Mouse (Mus musculus) layer of hippocampus, postnatal 36 days (tissue): ENCODE data around the gene Acyp2. TPM values are rescaled to one million over a fixed set of nuclear protein-coding genes. Genes with fewer than 3 reads are reported as not detected.
"Not testable (repeated sequence)": the region's sequence is repeated elsewhere in the genome, so short reads cannot be mapped to it uniquely, and the experiment has no call there.

Experiments
- DNase-seq, 2 experiments: peaks; one replicate each; pipeline ENCODE4 v3.0.0; 2022
- total RNA-seq, 2 experiments: library from RNA; stranded (reverse); gene quantifications; 2 replicates each; pipeline ENCODE4 v1.2.3; 2021

Gene Acyp2
- total RNA-seq, result 10 to 100 TPM; 22.9 to 23.8 TPM

- peak; percentile 83 for DNase-seq
Observed at GRCm38 (mm10) chr11:30649001-30649637, at the start of gene Acyp2. Gene Acyp2 (minus strand): TSS chr11:30649587.

- DNase-seq, result no peak
Observed at GRCm38 (mm10) chr11:30689421-30689820, 40.0 kb upstream of the Acyp2 start.

- DNase-seq, result peak in 1 of 2 experiments; percentile 35
Observed at GRCm38 (mm10) chr11:30676086-30676485, 26.7 kb upstream of the Acyp2 start.

DNA sequence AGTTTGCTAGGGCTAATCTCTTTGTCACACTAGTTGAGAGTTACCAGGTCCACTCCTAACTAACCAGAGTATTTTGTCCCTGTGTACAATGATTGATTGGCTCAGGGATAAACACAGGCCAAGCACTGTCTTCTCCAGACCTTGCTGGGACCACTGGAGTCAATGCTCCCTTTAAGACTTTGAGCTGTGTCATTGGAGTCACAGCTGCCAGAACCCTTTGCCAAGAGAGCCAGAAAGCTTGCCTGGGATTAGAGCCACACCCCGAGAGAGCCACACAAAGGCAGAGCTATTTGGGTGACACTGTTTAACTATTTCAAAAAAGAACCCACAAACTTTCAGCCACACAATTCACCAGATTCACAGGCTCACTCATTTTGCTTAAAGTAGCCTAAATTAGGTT lies 23.3 kb upstream of the Acyp2 start:
- no peak for DNase-seq

DNA sequence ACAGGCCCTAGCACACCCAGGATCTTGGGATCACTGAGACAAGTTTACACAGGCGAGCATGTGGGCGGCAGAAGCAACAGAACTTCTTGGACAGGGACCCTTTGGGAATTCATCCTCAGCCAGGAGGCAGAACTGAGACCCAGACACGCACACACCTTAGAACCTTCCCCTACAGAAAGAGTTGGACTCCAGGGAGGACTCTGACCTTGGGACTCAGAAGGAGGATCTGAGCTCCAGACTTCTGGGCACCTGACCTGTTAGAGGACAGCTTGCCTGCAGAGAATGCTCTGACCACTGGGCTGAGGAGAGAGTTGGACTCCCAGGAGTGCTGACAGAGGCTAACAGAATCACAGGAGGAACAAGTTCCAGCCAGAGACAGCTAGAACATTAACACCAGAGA lies 13.6 kb upstream of the Acyp2 start:
- no peak for DNase-seq

GRCm38 (mm10) chr11:30662591-30662990 lies 13.2 kb upstream of the Acyp2 start:
- no peak for DNase-seq

- peak in 1 of 2 experiments; percentile 35 for DNase-seq
Observed at GRCm38 (mm10) chr11:30657069-30657468, 7.7 kb upstream of the Acyp2 start.

- DNase-seq, result no peak
Observed at GRCm38 (mm10) chr11:30656060-30656459, 6.7 kb upstream of the Acyp2 start.

- no peak for DNase-seq
Observed at GRCm38 (mm10) chr11:30650416-30650815, 1.0 kb upstream of the Acyp2 start.

- DNase-seq, result no peak
Observed at GRCm38 (mm10) chr11:30635674-30636073, 13.7 kb downstream of the Acyp2 start.

- DNase-seq, result no peak
Observed at GRCm38 (mm10) chr11:30630514-30630913, 18.9 kb downstream of the Acyp2 start.

GRCm38 (mm10) chr11:30623218-30623617 lies 26.2 kb downstream of the Acyp2 start:
- DNase-seq, result no peak

GRCm38 (mm10) chr11:30621386-30622363 lies 27.7 kb downstream of the Acyp2 start:
- not testable (repeated sequence) for DNase-seq

DNA sequence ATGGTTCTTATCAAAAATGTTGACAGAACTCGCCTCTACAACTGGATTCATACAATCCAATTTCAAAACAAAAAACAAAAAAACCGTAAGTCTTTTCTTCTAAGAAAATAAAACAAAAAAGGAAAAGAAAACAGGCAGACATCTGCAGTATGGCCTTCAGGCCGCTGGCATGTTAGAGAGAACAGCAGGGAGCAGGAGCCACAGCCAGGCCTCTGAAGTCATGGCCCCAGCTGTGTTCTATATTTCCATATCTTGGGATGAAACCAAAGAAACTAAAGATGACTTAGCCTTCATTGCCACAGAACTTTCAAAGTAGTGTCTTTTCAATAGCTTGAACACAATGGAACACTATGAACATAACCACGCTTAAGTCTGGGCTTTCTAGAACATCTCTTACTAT lies 31.2 kb downstream of the Acyp2 start:
- DNase-seq, result no peak

DNA sequence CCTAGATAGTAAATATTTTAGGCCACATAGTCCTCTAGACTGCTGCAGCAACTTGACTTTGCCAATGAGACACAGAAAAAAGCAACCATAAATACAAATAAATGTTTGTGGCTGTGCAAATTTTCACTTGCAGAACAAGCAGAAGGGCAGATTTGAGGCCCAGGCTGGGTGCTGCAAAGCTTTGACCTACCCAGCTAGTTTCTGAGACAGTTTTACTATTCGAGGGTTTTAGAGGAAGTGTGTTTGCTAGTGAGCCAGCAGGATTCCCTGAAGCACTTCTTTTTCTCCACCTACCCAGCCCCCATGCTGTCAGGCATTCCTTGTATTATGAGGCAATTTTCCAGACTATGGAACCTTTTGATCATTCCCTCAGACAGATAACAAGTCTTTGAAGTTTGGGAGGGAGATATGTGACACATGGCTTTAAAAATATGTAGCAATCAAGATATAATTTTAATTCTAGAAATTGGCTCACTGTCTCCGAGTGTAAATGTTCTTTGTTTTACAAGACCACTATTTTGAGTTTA lies 31.8 kb downstream of the Acyp2 start:
- no peak for DNase-seq

DNA sequence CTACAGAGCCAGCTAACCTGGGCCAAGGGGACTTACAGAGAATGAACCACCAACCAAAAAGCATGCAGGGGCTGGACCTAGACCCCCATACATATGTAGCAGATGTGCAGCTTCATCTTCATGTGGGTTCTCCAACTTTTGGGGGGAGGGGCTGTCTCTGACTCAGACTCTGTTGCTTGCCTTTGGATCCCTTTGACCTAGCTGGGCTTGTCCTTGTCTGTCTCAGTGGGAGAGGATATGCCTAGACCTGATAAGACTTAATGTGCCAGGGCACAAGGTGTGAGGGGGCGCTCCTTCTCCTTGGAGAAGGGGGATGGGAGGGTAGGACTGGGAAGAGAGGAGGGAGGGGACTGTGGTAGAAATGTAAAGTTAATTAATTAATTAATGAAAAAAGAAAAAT lies 33.4 kb downstream of the Acyp2 start:
- no peak for DNase-seq

DNA sequence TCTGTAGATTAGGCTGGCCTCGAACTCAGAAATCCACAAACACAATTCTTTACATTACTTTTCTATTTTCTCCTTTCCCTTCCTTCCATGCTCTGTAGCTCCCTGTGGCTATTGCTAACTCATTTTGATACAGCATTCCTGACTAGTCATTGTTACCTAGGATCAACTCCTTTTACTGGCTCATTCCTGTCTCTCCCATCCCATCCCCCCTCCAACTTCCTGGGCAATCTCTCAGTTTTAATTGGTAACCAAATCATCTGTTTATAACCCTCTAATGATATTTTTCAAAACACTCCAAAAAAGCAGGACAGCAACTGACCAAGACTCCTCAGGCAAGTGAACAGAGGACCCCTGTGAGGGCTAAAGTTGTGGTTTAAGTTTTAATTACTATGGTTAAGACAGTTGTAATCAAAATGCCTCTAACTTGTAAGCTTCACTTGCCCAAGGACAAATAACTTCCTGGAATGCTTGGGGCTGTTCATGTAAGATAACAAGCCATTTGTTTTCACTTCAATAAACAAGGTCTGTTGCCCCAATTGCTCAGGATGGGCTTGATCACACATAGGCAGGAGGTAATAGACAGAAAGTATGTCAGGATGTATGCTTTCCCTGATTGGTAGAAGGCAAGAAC lies 35.4 kb downstream of the Acyp2 start:
- no peak for DNase-seq

DNA sequence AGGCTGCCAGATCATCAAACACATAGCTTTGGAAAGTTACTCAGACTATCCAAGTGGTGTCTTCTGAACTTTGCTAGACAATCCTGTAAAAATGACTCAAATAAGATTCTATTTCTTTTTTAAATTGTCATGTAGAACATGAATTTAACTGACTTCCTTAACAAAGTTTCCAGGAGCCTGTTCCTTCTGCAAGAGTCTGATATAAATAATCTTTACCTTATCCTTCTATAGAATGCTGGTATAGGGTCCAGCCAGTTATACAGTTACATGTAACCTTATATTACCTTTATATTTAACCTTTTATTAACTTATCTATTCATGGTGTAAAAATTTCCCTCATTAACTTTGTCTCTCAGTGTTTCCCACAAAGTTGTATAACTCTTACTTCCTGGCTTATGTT lies 36.7 kb downstream of the Acyp2 start:
- no peak for DNase-seq

- DNase-seq, result no peak
Observed at GRCm38 (mm10) chr11:30609247-30609646, 40.1 kb downstream of the Acyp2 start.

DNA sequence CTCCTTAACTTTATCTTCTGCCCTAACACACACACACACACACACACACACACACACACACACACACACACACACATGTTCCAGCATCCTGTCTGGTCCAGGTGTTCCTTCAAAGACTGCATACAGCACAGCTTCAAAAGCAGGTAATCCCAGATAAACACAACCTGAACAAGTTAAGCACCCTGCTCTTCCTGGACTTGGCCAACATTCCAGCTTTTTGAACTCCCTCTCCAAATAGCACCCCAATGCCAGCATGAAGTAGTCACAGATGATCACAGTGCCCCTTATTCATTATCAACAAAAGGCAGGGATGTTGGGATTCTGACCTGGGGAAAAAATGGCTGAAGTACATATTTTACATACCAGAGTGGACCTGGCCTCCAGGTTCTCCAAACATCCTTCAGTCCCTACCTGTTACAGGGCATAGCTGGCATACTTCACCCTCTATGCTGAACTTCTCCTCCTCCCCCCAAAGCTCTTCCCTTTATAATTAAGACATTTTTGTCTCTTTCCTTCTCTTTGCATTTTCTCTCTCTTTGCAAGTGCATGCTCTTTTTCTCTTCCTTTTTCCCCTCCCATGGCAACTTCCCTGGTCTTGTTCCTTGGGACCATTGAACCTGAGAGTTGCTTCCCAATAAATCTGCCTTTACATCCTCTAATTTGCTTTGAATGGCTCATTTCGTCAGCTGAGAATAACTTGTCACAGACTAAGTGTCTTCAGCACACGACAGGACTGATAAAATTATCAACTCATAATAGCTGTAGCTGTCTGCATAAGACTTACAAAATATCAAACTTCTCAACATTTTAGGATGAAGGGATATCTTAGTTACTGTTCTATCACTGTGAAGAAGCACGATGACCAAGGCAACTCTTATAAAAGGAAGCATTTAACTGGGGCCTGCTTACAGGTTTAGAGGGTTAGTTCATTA lies 41.5 kb downstream of the Acyp2 start:
- no peak for DNase-seq

DNA sequence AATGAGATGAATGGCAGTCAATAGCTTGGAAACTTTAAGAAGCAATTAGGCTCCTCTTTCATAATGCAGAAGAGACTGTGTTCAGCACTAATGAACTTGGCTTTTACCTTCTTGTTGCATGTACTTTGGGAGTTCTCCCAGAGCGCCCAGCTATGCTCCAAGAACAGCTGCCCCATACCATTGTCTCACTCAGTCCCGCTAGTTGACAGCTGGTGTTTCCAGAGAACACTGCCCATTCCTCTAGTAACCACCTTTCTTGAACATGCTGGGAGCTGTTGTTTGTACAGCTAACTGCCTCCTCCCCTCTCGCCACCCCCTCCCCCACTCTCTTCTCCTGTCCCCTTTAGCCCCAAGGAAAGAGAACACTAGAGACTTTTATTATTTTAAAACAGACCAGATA lies 52.1 kb downstream of the Acyp2 start:
- DNase-seq, result no peak

- no peak for DNase-seq
Observed at GRCm38 (mm10) chr11:30580008-30580407, 69.4 kb downstream of the Acyp2 start.
